Mouse (Mus musculus) urinary bladder, postnatal 25 days (tissue): ENCODE measurements around the gene Hexim2.

Experiments used
- DNase-seq: peaks from one replicate; pipeline ENCODE4 v3.0.0; 2022; ENCODE audit warnings: low spot score

Hexim2 gene

DNA sequence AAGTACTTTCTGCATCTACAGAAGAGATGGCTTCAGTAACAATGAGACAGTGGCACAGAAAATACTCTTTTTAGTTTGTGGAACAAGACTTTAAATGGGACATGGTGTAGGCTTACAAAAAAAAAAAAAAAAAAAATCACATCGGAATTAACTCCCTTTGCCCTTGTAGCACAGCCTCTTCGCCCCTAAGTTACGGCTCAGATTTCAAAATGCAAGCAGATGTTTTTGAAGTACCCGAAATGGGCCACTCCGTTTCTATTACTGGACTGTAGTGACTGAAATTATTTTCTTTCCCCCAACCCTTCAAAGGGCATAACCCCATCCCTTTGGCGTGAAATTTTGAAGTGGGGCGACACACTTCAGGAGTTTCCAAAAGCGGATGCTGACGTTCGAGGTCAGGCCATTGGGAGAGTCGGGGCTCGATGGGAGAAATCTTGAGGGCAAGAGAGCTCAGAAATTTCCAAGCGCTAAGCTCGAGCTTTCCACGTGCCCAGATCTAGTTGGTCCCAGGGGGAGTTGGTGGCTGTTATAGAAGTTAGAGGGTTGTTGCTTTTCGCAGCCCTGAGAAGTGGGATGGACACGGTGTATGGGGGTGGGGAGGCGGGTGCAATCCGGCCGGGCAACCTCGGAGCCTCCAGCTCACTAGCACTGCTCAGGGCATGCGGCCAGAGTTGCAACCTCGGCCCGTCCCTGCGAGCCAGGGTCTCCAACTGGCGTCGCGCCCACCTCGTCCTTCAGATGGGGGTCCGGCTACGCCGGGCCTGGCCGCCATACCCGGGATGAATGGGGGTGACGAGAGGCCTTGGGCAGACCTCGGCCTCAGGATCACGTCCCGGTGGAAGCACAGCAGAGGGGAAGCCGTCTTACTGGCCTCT is at the start of gene Hexim2:
Gene Hexim2, plus strand, starts transcription at position 729 of the 875 bp plus-strand sequence.
- DNase-seq: peak; percentile 57

DNA sequence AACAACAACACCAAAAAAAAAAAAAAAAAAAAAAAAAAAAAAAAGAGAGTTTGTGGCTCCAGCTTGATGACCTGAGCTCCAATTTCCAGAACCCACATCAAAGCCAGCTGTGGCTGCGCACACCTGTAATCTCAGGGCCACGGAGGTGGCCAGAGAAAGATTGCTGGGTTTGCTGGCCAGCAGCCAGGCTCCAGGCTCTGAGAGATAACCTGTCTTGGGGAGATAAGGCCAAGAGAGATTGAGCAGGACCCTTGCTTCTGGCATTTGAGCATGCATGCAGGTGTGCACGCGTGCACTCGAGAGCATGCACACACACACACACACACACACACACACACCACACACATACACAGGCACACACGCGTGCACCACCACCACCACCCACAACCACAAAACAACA is 38.9 kb upstream of the Hexim2 start:
- DNase-seq: no peak

DNA sequence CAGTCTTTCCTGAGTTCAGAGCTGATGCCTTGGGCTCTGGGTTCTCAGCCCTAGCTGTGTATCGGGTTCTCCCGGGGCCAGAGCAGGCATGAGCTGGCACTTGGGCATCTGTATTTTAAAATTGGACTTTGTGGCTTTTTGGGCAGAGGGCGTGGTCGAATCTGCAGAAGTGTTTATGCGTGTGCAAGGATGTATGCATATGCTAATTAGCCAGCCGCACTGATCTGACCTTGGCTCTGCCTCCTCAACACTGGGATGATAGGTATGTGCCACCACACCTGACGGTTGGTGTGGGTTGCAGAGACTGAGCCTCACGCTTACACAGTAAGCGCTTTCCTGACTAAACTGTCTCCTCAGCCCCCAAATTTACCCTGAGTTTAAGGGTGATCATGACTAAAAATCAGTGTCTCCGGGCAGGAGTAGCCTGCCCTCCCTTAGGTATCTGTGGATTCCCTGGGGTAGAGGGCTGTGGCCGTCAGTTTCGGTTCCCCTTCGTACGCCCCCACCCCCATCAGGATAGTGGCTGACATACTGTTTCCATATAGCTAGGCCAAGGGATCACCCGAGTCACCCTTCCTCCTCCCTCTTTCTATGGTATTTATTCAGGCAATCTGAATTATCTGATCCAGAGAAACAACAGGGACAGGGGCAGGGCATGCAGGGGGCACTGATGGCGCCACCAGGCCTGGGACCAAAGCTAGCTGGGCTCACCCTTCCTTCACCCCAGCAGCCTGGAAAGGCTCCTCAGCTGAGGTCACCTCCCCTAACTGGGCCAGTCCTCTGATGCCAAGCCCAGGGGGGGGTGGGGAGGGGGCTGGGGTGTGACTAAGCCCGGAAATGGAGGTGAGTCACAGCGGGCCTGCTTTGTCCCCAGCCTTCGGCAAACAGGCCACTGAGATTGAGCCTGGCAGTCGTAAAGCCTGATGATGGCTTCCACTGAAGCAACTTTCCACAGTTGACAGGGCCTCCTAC is 38.1 kb upstream of the Hexim2 start:
- DNase-seq: peak; percentile 31

DNA sequence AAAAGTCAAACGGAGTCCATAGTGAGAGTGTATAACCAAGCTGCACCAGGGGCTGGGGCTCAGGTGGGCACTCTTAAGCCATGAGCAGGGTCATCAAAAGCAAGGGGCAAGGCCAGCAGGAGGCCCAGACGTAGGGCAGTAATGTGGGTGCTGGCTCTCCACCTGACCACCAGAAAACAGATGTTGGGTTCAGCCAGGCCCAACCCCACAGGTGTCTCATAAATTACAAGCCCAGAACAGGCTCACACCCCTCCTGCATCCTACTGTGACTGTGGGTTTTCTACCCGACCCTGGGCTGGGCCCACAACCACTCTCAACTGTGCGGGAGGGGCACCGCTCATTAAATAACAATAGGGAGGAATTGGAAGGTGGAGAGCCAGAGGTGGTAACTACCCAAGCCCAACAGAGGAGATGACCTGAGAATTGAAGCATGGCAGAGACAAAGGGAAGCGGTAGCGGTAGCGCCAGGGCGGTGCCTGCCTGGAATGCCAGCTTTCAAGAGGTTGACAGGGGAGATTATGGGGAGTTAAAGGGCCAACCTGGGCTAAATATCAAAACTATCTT is 37.0 kb upstream of the Hexim2 start:
- peak; percentile 9 for DNase-seq

DNA sequence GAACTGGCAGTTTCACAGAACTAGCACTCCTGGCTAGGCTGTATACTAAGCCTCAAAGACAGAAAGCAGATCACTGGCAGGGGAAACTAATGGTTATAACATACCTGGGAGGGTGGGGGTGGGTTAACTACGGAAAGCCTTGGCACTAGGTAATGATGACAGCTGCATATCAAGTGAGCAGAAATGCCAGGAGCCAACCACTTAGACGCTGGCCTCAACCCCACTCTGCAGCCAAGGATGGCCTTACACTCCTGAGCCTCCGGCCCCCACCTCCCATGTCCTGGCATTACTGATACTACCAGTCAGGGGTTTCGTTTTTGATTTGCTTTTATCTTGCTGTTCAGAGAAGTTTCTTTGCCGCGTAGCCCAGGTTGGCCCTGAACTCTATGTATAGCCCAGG is 36.4 kb upstream of the Hexim2 start:
- no peak for DNase-seq

DNA sequence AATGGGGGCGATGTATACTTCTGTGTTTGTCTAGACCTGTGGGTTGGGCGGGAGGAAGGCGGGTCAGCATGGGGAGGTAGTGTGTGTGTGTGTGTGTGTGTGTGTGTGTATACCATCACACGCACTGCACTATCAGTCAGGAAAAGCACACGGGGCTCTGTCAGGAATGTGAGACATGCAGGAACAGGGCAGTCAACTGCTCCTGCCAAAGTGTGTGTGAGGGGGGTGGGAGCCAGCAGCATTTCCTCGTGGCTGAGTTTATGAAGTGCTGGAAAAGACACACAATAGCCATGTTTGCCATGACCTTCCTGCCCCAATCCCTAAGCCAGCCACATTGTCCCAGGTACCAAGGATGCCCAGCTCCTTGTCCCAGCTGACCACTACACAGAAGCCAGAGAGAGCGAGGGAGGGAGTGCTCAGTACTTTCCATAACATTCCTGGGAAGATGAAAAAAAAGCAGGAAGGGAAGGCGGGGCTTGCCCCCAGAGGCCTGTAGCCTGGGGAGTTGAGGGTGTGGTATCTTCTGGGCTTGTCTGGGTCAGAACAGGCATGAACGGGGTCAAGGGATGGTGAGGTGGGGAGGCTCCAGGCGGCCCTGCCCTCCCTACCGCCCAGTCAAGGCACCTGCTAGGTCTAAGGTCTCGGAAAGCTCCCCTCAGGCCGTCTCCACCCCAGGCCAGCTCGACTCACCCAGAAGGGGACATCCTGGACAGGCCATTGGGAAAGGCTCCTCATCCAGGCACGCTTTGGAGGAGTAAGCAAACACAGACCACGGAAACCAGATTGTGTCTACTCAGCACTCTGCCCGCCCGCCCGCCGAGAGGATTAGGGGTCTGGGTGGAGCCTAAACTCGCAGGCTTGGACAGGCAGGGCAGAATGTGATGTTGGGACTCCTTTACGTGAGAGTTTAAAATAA is 35.0 kb upstream of the Hexim2 start:
- peak; percentile 30 for DNase-seq

DNA sequence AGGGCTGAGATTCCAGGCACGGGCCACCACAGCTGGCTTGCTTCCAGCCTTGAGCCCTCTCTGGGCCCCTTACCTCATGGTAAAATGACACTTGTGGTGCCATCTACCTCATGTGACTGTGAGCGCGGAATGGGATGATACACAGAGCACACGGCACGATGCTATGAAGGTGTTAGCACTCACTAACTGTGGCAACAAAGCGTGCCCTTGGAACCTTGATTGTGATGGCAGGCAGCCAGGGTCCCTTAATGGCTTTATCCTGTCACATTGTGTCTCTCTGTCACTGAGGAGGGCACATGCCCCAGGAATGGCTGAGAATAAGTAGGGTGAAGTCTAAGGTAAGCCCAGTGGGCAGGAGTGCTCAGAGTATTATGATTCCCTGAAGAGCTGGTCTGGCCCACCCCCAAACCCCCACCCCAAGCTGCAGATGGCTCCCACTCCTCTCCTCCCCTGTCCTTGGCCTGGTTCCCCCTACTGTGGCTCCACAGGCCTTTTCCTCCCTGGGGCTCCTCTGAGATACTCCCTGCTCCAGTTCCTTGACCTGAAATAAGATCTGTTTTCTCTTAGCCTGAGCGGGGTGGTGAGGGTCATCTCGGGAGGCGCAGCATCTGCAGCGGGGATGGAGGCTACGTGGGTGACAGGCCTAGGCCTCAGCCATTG is 33.6 kb upstream of the Hexim2 start:
- DNase-seq: peak; percentile 12

DNA sequence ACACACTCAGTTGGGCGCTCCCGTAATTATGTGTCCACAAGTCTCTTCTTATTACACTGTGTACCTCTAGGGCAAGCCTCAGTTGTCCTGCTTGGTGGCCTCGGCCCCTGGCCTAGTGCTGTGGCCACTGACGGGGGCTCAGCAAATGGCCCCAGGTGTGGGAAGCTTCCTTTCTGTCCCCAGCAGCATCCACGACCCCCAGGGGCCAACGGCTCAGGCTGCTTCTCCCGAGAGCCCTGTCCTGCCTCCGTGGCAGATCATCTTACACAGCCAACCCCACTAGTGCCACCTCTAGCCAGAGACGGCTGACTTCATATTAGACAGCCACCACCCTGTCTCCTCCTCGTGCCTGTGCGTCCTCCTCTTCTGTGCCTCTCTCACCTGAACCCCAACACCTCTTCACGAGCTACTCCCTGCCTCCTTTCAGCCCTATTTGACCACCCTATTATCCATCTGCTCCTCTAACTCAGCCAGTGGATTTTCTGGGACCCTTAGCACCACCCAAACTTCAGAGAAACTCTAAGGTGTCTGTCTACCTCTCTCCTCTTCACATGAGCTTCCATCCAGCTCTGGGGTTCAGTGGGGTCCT is 32.8 kb upstream of the Hexim2 start:
- no peak for DNase-seq

DNA sequence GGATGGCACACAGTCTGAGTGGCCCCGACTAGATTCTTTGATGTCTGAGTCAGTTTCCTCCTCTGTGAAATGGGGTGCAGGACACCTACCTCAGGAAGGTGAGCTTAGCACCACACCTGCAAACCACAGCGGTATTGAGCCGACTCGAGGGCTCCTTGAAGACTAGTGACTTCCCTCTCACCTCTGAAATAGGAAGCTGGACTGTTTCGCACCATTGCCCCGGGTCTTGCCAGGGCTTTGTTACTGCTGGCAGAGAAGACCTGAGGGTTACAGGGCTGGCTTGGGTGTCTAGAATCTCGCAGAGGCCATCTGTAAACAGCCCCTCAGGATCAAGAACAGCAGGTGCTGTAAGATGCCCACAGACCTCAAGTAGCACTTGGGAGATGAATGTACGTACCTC is 31.9 kb upstream of the Hexim2 start:
- DNase-seq: peak; percentile 12

DNA sequence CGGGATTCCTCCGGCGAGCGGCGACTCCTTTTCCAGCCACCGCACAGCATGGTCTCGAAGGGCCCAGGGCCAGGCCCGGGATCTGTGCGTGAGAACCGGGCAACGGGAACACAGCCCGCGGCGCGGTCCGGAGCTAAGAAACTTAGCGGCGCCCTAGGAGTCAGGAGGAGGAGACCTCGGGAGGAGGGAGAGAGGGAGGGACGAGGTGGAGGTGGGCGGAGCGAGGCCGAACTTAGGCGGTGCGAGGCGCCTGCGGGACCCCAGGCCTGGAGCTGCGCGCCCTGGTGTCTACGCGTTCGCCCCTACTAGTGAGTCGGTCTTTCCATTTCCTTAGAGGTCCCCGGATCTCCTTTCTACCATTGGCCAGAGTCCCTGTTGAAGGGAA is 30.8 kb upstream of the Hexim2 start, which contains the start of the genes Plcd3 and Acbd4:
Gene Plcd3, minus strand, starts transcription at position 178 of the 385 bp plus-strand sequence.
Gene Acbd4, plus strand, starts transcription at position 202 of the 385 bp plus-strand sequence.
- peak; percentile 75 for DNase-seq

DNA sequence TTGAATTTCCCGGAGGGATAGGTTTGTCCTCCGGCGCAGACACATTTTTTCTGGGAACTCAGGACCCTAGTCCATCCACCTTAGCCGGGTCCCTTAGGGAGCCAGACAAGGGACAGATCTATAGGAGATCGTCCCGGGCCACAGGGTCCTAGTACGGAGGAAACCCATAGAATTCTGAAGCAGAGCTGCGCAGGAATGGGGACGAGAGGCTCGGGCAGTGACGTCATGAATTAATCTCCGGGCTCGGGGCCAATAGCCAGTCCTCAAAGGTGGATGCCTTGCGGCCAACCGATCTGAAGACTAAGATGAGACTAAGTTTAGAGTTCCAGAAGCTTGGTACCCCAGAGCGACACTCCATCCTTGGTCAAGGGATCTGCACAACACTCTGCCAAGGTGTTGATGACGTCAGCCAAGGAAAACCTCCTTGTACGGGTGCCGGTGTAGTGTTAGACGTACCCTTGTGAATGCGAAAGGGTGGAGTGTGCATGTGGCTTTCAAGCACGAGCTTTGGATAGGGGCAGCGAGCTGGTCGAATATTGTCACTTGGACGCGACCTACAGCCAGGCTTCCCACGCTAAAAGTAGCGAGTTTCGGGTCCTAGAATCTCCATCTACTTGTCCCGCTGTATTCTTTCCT is 30.2 kb upstream of the Hexim2 start:
- DNase-seq: peak; percentile 67

DNA sequence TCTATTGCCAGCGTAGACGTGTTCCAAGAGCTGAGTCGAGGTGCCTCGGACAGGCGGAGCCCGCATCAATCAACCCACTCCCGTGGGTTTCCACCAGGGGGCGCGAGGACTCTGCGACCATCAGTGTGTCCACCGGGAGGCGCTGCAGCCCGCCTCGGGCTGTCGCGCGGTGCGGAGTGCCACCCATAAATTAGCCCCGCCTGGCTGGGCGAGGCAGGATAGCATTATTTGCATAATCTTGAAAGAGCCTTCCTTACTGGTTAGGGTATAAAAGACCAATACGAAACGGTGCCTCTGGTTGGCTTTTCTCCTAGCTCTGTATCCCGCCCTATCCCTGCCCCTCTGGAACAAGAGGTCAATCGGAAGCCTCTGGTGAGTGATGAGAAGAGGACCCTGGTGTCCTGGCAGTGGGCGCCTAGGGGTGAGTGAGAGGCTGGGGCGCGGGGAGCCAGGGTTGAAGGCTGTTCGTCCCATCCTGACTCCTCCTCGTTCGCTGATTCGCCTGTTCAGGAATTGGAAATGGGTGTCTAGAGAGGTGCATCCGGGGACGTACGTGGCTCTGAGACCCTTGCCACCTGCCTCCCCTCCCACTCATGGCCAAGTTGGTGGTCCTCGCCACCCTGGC is 29.4 kb upstream of the Hexim2 start:
- peak; percentile 99 for DNase-seq

DNA sequence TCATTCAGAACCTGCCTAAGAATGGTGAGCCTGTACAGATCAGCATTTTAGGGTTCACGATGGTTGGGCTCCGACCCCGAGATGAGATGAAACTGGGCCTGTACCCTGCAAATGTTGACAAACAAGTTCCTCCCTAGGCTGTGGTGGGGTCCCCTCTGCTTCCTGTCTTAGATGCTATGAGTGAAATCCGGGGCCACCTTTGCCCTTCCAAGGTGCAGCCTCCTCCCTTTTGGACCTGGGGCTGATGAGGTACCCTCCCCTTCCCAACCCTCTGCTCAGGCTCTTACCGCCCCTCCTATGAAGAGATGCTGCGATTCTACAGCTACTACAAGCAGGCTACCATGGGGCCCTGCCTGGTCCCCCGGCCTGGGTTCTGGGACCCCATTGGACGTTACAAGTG is 28.6 kb upstream of the Hexim2 start:
- peak; percentile 12 for DNase-seq

DNA sequence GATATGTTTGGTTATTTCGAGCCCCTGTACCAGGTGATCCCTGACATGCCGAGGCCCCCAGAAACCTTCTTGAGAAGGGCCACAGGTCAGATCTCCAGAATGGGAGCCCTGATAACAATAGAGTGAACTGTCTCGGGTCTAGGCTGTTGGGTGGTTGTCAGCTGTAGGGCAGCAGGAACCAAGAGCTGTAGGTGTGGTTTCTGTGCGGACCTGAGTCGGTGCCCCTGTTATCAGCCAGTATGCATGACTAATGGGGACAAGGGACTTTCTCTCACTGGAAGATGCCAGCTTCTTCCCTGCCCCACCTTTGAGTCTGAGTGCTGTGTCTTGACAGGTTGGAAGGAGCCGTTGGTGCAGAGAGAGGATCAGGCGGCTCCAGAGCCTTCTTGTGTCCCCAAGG is 27.8 kb upstream of the Hexim2 start:
- no peak for DNase-seq

DNA sequence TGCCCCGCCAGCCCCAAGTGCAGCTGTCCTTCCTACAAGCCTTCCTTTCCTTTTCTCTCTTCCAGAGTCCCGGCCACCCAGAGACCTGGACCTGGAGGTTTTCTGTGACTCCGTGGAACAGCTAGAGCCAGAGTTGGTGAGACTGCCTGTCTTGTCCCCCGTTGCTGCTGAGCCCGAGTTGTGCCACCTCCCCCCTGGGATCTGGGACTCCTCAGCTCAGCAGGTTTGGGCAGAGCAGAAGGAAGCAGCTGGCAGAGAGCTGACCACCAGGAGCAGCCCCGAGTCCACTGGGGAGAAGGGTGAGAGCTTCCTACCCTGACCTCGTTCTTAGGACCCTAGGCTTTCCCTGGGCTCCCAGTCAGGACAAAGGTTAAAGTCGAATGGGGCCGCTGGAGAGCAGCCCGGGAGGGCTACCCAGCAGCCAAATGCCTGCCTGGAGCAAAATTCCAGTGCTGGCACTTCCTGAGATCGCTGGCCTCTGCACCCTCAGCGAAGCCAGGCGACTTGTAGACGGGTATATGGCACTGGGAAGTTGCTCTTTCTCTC is 27.0 kb upstream of the Hexim2 start:
- no peak for DNase-seq

DNA sequence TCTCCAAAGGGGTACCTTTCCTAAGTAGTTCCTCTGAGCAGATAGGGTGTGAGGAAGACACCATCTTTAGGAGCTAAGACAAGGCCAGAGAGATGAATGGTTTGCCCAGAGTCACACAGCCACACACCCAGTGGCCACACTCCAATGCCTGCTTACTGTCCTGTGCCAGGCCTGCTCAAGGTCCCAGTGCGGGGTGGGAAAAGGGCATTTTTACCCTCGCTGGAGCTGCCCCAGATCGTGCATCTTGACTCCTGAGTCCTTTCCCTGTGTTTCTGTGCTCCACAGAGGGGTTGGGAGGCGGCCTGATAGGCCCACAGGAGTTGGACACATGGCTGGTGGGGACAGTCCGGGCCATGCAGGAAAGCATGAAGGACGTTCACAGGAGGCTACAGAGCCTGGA is 26.4 kb upstream of the Hexim2 start:
- no peak for DNase-seq

DNA sequence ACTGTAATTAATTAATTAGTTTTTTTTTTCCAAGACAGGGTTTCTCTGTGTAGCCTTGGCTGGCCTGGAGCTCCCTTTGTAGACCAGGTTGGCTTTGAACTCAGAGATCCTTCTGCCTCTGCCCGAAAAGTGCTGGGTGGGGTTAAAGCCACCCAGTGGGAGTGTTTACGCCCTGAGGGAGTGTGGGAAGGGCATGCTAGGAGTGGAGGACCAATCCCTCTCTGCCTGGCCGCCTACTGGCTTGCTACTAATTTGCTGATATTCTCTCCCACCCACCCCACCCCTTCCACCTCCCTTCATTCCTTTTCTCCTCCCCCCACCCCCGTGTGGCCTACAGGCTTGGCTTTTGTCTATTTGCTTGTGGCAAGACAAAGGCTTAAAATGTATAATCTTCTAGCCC is 25.8 kb upstream of the Hexim2 start:
- no peak for DNase-seq

DNA sequence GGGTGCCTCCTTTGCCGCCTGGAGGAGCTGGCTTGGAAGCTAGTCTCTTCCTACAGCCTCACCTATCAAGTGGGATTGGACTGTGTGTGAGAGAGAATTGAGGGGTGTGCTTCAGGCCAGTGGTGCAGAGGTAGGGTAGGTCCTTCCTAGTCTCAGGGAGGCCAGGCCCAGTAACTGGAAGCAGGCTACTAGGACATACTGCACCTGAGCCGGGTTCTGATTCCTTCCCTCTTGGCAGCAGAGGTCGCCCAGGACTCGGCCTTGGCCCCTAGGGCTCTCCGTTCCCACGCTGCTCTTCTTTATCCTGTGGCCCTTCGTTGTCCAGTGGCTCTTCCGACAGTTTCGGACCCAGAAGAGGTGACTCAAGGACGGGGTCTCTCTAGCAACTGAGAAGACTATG is 20.9 kb upstream of the Hexim2 start:
- DNase-seq: no peak
